ENCODE assay signal across 8 mouse cellular contexts in the genomic region with DNA sequence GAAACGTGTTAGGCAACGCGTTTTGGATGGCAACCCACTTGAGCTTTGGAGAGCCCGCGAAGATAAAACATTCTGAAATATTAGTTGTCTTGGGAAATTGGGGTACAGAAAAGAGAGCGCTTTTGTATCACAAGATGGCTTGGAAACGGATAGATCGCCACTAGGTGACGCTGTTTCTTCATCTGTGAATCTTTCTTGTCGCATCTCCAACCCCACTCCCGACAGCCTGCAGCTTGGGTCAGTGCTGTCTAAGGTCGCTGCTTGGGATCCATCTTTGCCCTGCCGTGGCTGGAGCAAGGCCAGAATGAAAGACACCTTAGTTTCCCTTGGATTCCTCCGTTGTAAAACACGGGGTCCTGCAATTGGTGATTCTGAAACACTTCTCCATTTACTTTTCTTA.
DNase-seq lines count a peak whose midpoint lies in the region; ATAC-seq lines count a peak whose summit lies in the region.

No protein-coding gene starts in this region.

- H3K4me1 ChIP-seq in hindbrain, embryonic 12.5 days = 0 out of 2 replicates have a peak, but pooled peaks cover 4% of the 10 kb centered on the region

- H3K9ac ChIP-seq in hindbrain, embryonic 12.5 days = no peak overlapping the region

- peaks cover 17% of the 10 kb centered on the region for H3K27me3 ChIP-seq in hindbrain, embryonic 12.5 days

- ATAC-seq in hindbrain, embryonic 12.5 days (ENCODE audit: low FRiP score) = peak; percentile 79

- peak; percentile 93 for DNase-seq in MN1 (ENCODE audit: low spot score)
- DNase-seq in cerebellum, adult 9-10 months = peak; percentile 85
- peak; percentile 38 to 78 for DNase-seq in frontal cortex, postnatal 10 days (ENCODE audit: low spot score in 2 of 2)
- DNase-seq in layer of hippocampus, postnatal 10 days (ENCODE audit: low spot score in 2 of 2) = peak; percentile 92
- DNase-seq in lung, postnatal 14 days = peak; percentile 95
- DNase-seq in retina, embryonic 14.5 days (ENCODE audit: low spot score) = peak; percentile 98
- peak; percentile 76 to 81 for DNase-seq in thymus, postnatal 36 days

- no peak overlapping the region for H3K27ac ChIP-seq in hindbrain, embryonic 12.5 days

- no peaks in the 10 kb centered on the region for H3K36me3 ChIP-seq in hindbrain, embryonic 12.5 days

- WGBS in hindbrain, embryonic 12.5 days = under 1% methylated on average over 15 of the region's 15 CpGs

- H3K9me3 ChIP-seq in hindbrain, embryonic 12.5 days (replicated peaks) = no peaks in the 10 kb centered on the region

- no peak overlapping the region for H3K4me3 ChIP-seq in hindbrain, embryonic 12.5 days

- H3K4me2 ChIP-seq in hindbrain, embryonic 12.5 days (replicated peaks) = peak overlapping the region; percentile 30
